ENCODE assay signal across 16 mouse cellular contexts in the genomic region with DNA sequence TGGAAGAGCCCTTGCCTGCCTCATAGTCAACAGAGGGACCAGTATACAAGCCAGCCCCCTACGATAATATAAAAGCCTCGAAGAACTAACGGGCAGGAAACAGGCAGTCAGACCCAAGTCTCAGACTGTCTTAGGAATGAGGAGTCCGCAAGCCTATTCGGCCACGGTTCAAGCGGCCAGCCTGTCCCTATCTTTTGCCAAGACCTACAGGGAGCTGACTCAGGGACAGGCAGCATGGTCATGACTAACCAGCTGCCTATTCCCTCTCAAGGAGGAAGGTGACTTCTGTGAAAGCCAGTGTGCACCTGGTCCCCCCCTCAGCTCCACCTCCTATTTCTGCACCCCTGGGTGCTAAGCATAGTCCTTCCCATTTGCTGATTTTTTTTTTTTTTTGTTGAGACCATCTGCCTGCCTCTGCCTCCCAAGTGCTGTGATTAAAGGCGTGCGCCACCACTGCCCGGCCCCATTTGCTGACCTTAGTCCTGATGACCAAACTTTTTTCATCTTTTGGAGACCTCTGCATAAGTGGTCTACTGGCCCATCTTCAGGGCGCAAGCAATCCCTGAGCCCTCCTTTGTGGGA. TPM values are rescaled to one million over a fixed set of nuclear protein-coding genes. Genes with fewer than 3 reads are reported as not detected.
DNase-seq lines count a peak whose midpoint lies in the region; ATAC-seq lines count a peak whose summit lies in the region.
"Had no signal": no experiment of that assay in that cellular context is flagged by ENCODE, and none has a peak within 500 bp of the region (broad histone marks: within the 10 kb centered on the region; RNA-seq: fewer than 3 reads in every experiment).

No protein-coding gene starts in this region.

- no peak for ATAC-seq in heart, embryonic 15.5 days (replicated peaks; ENCODE audit: insufficient number of reproducible peaks, insufficient read depth, low FRiP score, low read depth)
- no peak for ATAC-seq in inflammation-experienced regulatory T-cells, adult 6 months
- no peak for ATAC-seq in hindbrain, embryonic 16.5 days
- ATAC-seq: forebrain, embryonic 15.5 days had no signal

- H3K4me1 ChIP-seq in heart, embryonic 15.5 days (replicated peaks): peaks cover 16% of the 10 kb centered on the region
- H3K4me1 ChIP-seq in hindbrain, embryonic 16.5 days (ENCODE audit: control insufficient read depth, insufficient read depth, low read depth, low read length): no peaks in the 10 kb centered on the region
- H3K4me1 ChIP-seq: forebrain, embryonic 15.5 days had no signal

- 83% methylated on average over 11 of the region's 11 CpGs for WGBS in heart, embryonic 15.5 days
- 89% methylated on average over 11 of the region's 11 CpGs for WGBS in hindbrain, embryonic 16.5 days

- no peaks in the 10 kb centered on the region for H3K9me3 ChIP-seq in heart, embryonic 15.5 days (replicated peaks)
- H3K9me3 ChIP-seq in hindbrain, embryonic 16.5 days (ENCODE audit: control insufficient read depth, low read length): no peaks in the 10 kb centered on the region
- H3K9me3 ChIP-seq: forebrain, embryonic 15.5 days; hindbrain, embryonic 12.5 days had no signal

- peak overlapping the region; percentile 28; the same call in 1 of the 2 replicates for H3K27ac ChIP-seq in heart, embryonic 15.5 days
- no peak overlapping the region for H3K27ac ChIP-seq in hindbrain, embryonic 16.5 days (ENCODE audit: low read depth, low read length)
- H3K27ac ChIP-seq: forebrain, embryonic 15.5 days; hindbrain, embryonic 12.5 days; liver, embryonic 13.5 days had no signal

- H3K4me3 ChIP-seq in heart, embryonic 15.5 days: no peak overlapping the region
- H3K4me3 ChIP-seq in hindbrain, embryonic 16.5 days (ENCODE audit: low read length): no peak overlapping the region
- H3K4me3 ChIP-seq: forebrain, embryonic 15.5 days; heart, embryonic 12.5 days; hindbrain, embryonic 12.5 days; liver, embryonic 13.5 days had no signal

- DNase-seq in adrenal gland, adult (ENCODE audit: inconsistent age in 2 of 2, low spot score in 1 of 2): peak; percentile 37 to 70
- no peak for DNase-seq in adrenal gland, postnatal 4 days (ENCODE audit: low spot score in 2 of 2)
- no peak for DNase-seq in heart, postnatal 36 days
- peak; percentile 85 to 90 for DNase-seq in cerebellum, postnatal 14 days
- no peak for DNase-seq in thymus, postnatal 14 days
- DNase-seq: kidney, postnatal 14 days; liver, embryonic 13.5 days; lung, postnatal 10 days; thymus, adult 18-20 months had no signal

- intact Hi-C loops in heart, postnatal 36 days (cut with DNase I): no loop called here

- no peak overlapping the region for H3K9ac ChIP-seq in heart, embryonic 15.5 days
- no peak overlapping the region for H3K9ac ChIP-seq in hindbrain, embryonic 16.5 days (ENCODE audit: low read depth, low read length)
- H3K9ac ChIP-seq: forebrain, embryonic 15.5 days; heart, embryonic 12.5 days; hindbrain, embryonic 12.5 days; liver, embryonic 13.5 days had no signal

- H3K4me2 ChIP-seq in heart, embryonic 15.5 days: no peak overlapping the region
- H3K4me2 ChIP-seq in hindbrain, embryonic 16.5 days (ENCODE audit: low read length): no peak overlapping the region
- H3K4me2 ChIP-seq: forebrain, embryonic 15.5 days; hindbrain, embryonic 12.5 days; liver, embryonic 13.5 days had no signal

- H3K36me3 ChIP-seq in heart, embryonic 15.5 days: peaks cover 17% of the 10 kb centered on the region
- H3K36me3 ChIP-seq in hindbrain, embryonic 16.5 days (ENCODE audit: control insufficient read depth, insufficient read depth, low read length): peaks cover 12% of the 10 kb centered on the region

- H3K27me3 ChIP-seq in heart, embryonic 15.5 days: no peaks in the 10 kb centered on the region
- H3K27me3 ChIP-seq in hindbrain, embryonic 16.5 days (replicated peaks; ENCODE audit: control insufficient read depth, insufficient read depth, low read length): no peaks in the 10 kb centered on the region
- H3K27me3 ChIP-seq: forebrain, embryonic 15.5 days; heart, embryonic 12.5 days; hindbrain, embryonic 12.5 days; liver, embryonic 13.5 days had no signal

RNA-seq across cellular contexts. Expression of gene Tubg1, which starts 9.3 kb away (rescaled TPM):
- 10 to 100 TPM; 42.0 to 42.6 TPM for total RNA-seq in adrenal gland, postnatal 4 days (2021)
- polyA plus RNA-seq in heart, embryonic 15.5 days (2015; fragmentation: Nextera tagmentation; extraction: Ambion mirVana): 62.1 and 71.6 TPM in 2 replicates
- total RNA-seq in heart, postnatal 36 days (2021): 10 to 100 TPM; 23.2 to 24.1 TPM
- 10 to 100 TPM; 24.7 to 32.4 (median 24.7) TPM for polyA plus RNA-seq in inflammation-experienced regulatory T-cells, adult 6 months (2017; shearing (Covaris generic))
- 79.6 and 80.2 TPM in 2 replicates for polyA plus RNA-seq in hindbrain, embryonic 16.5 days (2015; fragmentation: Nextera tagmentation; extraction: Ambion mirVana)

RNA-seq across cellular contexts. Expression of gene Retreg3, which starts 9.4 kb away (rescaled TPM):
- total RNA-seq in adrenal gland, postnatal 4 days (2021): 10 to 100 TPM; 51.8 to 52.6 TPM
- 15.3 and 18.2 TPM in 2 replicates for polyA plus RNA-seq in heart, embryonic 15.5 days (2015; fragmentation: Nextera tagmentation; extraction: Ambion mirVana)
- 10 to 100 TPM; 34.2 to 36.3 TPM for total RNA-seq in heart, postnatal 36 days (2021)
- 10 to 100 TPM; 15.1 to 26.8 (median 21.4) TPM for polyA plus RNA-seq in inflammation-experienced regulatory T-cells, adult 6 months (2017; shearing (Covaris generic))
- 22.8 and 24.3 TPM in 2 replicates for polyA plus RNA-seq in hindbrain, embryonic 16.5 days (2015; fragmentation: Nextera tagmentation; extraction: Ambion mirVana)

RNA-seq across cellular contexts. Expression of gene Tubg2, which starts 26.6 kb away (rescaled TPM):
- 1 to 10 TPM; 7.7 to 8.1 TPM for total RNA-seq in adrenal gland, postnatal 4 days (2021)
- polyA plus RNA-seq in heart, embryonic 15.5 days (2015; fragmentation: Nextera tagmentation; extraction: Ambion mirVana): 2.7 and 3.4 TPM in 2 replicates
- total RNA-seq in heart, postnatal 36 days (2021): 1 to 10 TPM; 3.7 to 3.9 TPM
- 1 to 10 TPM; 1.2 to 1.8 (median 1.5) TPM for polyA plus RNA-seq in inflammation-experienced regulatory T-cells, adult 6 months (2017; shearing (Covaris generic))
- polyA plus RNA-seq in hindbrain, embryonic 16.5 days (2015; fragmentation: Nextera tagmentation; extraction: Ambion mirVana): 56.9 and 60.3 TPM in 2 replicates

RNA-seq across cellular contexts. Expression of gene Psmc3ip, which starts 33.9 kb away (rescaled TPM):
- 10 to 100 TPM; 10.3 to 11.9 TPM for total RNA-seq in adrenal gland, postnatal 4 days (2021)
- 16.6 and 20.0 TPM in 2 replicates for polyA plus RNA-seq in heart, embryonic 15.5 days (2015; fragmentation: Nextera tagmentation; extraction: Ambion mirVana)
- 1 to 10 TPM; 1.9 to 4.1 TPM for total RNA-seq in heart, postnatal 36 days (2021)
- 10 to 100 TPM in 1 of 3 experiments, 1 to 10 TPM in 2; 7.7 to 19.7 (median 10.0) TPM for polyA plus RNA-seq in inflammation-experienced regulatory T-cells, adult 6 months (2017; shearing (Covaris generic))
- 17.9 and 19.0 TPM in 2 replicates for polyA plus RNA-seq in hindbrain, embryonic 16.5 days (2015; fragmentation: Nextera tagmentation; extraction: Ambion mirVana)

RNA-seq across cellular contexts. Expression of gene Cntnap1, which starts 41.2 kb away (rescaled TPM):
- total RNA-seq in adrenal gland, postnatal 4 days (2021): 1 to 10 TPM; 3.9 to 4.1 TPM
- polyA plus RNA-seq in heart, embryonic 15.5 days (2015; fragmentation: Nextera tagmentation; extraction: Ambion mirVana): 0.50 and 0.85 TPM in 2 replicates
- total RNA-seq in heart, postnatal 36 days (2021): 1 to 10 TPM; 1.5 to 1.7 TPM
- under 1 TPM in 2 of 3 experiments, not detected in 1; 0.09 to 0.15 TPM for polyA plus RNA-seq in inflammation-experienced regulatory T-cells, adult 6 months (2017; shearing (Covaris generic))
- polyA plus RNA-seq in hindbrain, embryonic 16.5 days (2015; fragmentation: Nextera tagmentation; extraction: Ambion mirVana): 8.7 and 11.2 TPM in 2 replicates
- total RNA-seq: neutrophil, adult 5-6 weeks had no signal

Comparison
In these comparisons a context has a peak if more than half of its experiments do, and no peak if none do; other contexts are left out.
1. DNase-seq: peak in adrenal gland, adult (2 of 2) and cerebellum, postnatal 14 days (2 of 2); none in adrenal gland, postnatal 4 days (0 of 2), heart, postnatal 36 days (0 of 2) and thymus, postnatal 14 days (single experiment).
2. RNA of gene Tubg2, which starts 26.6 kb away (polyA plus RNA-seq): 56.9 to 60.3 TPM in hindbrain, embryonic 16.5 days; 2.7 to 3.4 TPM in heart, embryonic 15.5 days and 1.2 to 1.8 TPM in inflammation-experienced regulatory T-cells, adult 6 months; every median in the first group is over 10 times any median in the second.